Mouse (Mus musculus) testis, adult 10 weeks (tissue): Measurements from ENCODE around the gene Vmn1r30. TPM values are rescaled to one million over a fixed set of nuclear protein-coding genes. Genes with fewer than 3 reads are reported as not detected.

ENCODE experiments used
- polyA plus RNA-seq: library from polyadenylated mRNA; stranded (reverse); fragments of 350-450 nt; fragmentation: Illumina TruSeq; extraction: RNeasy Lipid Tissue Mini Kit (QIAGEN cat#74804); gene quantifications from one replicate; pipeline ENCODE4 v1.2.3, GENCODE M21; 2014; ENCODE audit warnings: low read depth, low replicate concordance

The Vmn1r30 gene
- polyA plus RNA-seq: 0.64 TPM

GRCm38 (mm10) chr6:58443285-58443684 is at the start of gene Vmn1r30:
Vmn1r30 (minus strand) TSS chr6:58443385.

GRCm38 (mm10) chr6:58475230-58475629 is 32.0 kb upstream of the Vmn1r30 start, which contains the start of gene Vmn1r31:
Vmn1r31 (minus strand) TSS chr6:58475330.

Other genes starting within 250 kb of the Vmn1r30 start
- gene Vmn1r27, start 224.6 kb downstream of the Vmn1r30 start, polyA plus RNA-seq: not detected
- gene Vmn1r28, start 181.3 kb downstream of the Vmn1r30 start, polyA plus RNA-seq: 0.03 TPM
- gene Vmn1r29, start 141.8 kb downstream of the Vmn1r30 start, polyA plus RNA-seq: 0.20 TPM
- 2.3 TPM for gene Vmn1r31, start 31.9 kb upstream of the Vmn1r30 start, polyA plus RNA-seq
- 87.8 TPM for gene Abcg2, start 141.1 kb upstream of the Vmn1r30 start, polyA plus RNA-seq